Mouse (Mus musculus): ENCODE results near the gene Rgs6.

Rgs6 gene

DNA sequence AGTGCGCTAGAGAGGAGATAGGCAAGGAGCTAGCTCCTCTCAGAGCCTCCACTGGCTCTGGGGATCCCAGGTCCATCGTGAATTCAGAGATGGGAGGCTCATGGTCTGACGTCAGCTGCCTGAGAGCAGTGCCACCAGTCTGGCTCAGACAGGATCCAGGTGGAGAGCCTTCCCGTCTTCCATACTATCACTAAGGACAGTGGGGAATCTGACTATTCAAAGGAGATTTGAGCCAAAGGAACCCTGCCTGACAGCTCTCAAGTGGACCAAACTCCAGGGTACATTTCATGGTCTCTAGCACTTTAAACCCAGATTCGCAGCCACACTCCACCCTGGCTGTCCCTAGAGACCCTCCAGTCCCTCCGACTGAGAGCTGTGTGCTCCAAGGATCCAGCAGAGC is 618.8 kb downstream of the Rgs6 start:
- no peak for DNase-seq (ENCODE audit: low spot score)

DNA sequence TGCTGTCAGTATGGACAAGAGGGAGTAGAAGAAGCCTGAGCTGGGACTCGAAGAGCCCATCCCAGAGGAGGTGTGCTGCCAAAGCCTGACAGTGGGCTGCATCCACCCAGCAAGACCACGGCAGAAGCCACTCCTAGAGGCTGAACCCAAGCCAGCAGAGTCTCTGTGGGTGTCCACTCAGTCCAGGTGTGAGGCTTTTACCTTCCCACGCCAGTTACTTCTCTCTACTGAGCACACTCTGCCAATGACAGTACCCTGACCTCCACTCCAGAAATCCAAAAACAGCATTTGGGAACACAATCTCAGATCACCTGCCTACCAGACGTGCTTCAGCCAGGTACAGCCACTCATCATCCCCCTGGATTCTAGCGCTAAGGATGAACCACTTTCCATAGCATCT is 619.4 kb downstream of the Rgs6 start:
- DNase-seq (ENCODE audit: low spot score) = no peak

GRCm38 (mm10) chr12:83208011-83208410 is 619.9 kb downstream of the Rgs6 start:
- no peak for DNase-seq (ENCODE audit: low spot score)

GRCm38 (mm10) chr12:83208841-83209240 is 620.7 kb downstream of the Rgs6 start:
- DNase-seq (ENCODE audit: low spot score) = no peak

DNA sequence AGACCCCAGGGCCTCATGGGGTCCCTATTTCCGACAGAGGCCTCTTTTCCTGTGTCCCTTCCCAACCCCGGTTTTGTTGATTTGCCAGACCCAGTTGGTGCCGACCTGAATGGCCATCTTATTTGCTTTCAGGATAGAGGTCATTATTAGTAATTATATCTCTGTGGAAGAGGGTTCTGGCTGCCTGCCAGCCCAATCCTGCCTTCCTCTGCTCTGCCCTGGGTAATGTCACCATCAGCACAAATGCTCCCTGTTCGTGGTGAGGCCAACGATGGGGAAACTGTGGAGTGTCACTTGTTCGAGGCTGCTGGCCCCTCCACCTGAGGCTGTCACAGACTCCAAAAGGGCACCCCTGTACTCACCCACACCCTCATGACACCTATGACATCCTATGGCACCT is 621.4 kb downstream of the Rgs6 start:
- no peak for DNase-seq (ENCODE audit: low spot score)

GRCm38 (mm10) chr12:83210294-83210693 is 622.2 kb downstream of the Rgs6 start:
- DNase-seq (ENCODE audit: low spot score) = no peak

GRCm38 (mm10) chr12:83210735-83211134 is 622.6 kb downstream of the Rgs6 start:
- DNase-seq (ENCODE audit: low spot score) = no peak

- DNase-seq (ENCODE audit: low spot score) = no peak
These were observed 623.2 kb downstream of the Rgs6 start for GRCm38 (mm10) chr12:83211146-83211822.
